Comparison of ENCODE assay signal across 19 mouse cellular contexts in genomic region chr9:116855744-116856143, GRCm38 (mm10).
A peak's percentile ranks its signal among the peaks of the same experiment; 100 is the strongest.
DNase-seq lines count a peak whose midpoint lies in the region; ATAC-seq and TF ChIP-seq lines count a peak whose summit lies in the region.
"Had no signal": no experiment of that assay in that cellular context is flagged by ENCODE, and none has a peak within 500 bp of the region (broad histone marks: within the 10 kb centered on the region; RNA-seq: fewer than 3 reads in every experiment).

No protein-coding gene starts in this region.

- WGBS in lung, embryonic 14.5 days = 47% methylated on average over 3 of the region's 3 CpGs
- 69% methylated on average over 3 of the region's 3 CpGs for WGBS in lung, postnatal 0 days
- WGBS in heart, embryonic 15.5 days = 41% methylated on average over 3 of the region's 3 CpGs
- 58% methylated on average over 3 of the region's 3 CpGs for WGBS in limb, embryonic 13.5 days

- intact Hi-C loops in heart, postnatal 36 days (cut with DNase I) = no loop called here

- H3K9me3 ChIP-seq in lung, embryonic 14.5 days (ENCODE audit: low read depth, low read length) = no peaks in the 10 kb centered on the region
- H3K9me3 ChIP-seq in lung, postnatal 0 days (ENCODE audit: low read length) = no peaks in the 10 kb centered on the region
- no peaks in the 10 kb centered on the region for H3K9me3 ChIP-seq in heart, embryonic 15.5 days (replicated peaks)
- H3K9me3 ChIP-seq in limb, embryonic 13.5 days = no peaks in the 10 kb centered on the region
- H3K9me3 ChIP-seq: embryonic facial prominence, embryonic 13.5 days; liver, embryonic 15.5 days had no signal

- no peaks in the 10 kb centered on the region for H3K4me1 ChIP-seq in lung, embryonic 14.5 days (ENCODE audit: insufficient read depth)
- H3K4me1 ChIP-seq in lung, postnatal 0 days (ENCODE audit: insufficient read depth, low read depth, low read length) = no peaks in the 10 kb centered on the region
- peaks cover 10% of the 10 kb centered on the region for H3K4me1 ChIP-seq in heart, embryonic 15.5 days (replicated peaks)
- peaks cover 7% of the 10 kb centered on the region; the same call in 1 of the 2 replicates for H3K4me1 ChIP-seq in limb, embryonic 13.5 days
- H3K4me1 ChIP-seq: liver, embryonic 15.5 days had no signal

- H3K4me2 ChIP-seq in lung, embryonic 14.5 days = no peak overlapping the region
- H3K4me2 ChIP-seq in lung, postnatal 0 days (replicated peaks; ENCODE audit: low read depth, low read length) = no peak overlapping the region
- no peak overlapping the region for H3K4me2 ChIP-seq in heart, embryonic 15.5 days
- no peak overlapping the region for H3K4me2 ChIP-seq in limb, embryonic 13.5 days (replicated peaks)
- H3K4me2 ChIP-seq: embryonic facial prominence, embryonic 13.5 days; liver, embryonic 15.5 days had no signal

- TF ChIP-seq CTCF in lung, embryonic 14.5 days (IDR thresholded peaks at IDR 0.05; ENCODE audit: low read depth) = no peak
- TF ChIP-seq CTCF in lung, postnatal 0 days (IDR thresholded peaks at IDR 0.05) = no peak

- no peaks in the 10 kb centered on the region for H3K27me3 ChIP-seq in lung, embryonic 14.5 days (ENCODE audit: insufficient read depth, low read length)
- no peaks in the 10 kb centered on the region for H3K27me3 ChIP-seq in lung, postnatal 0 days (replicated peaks; ENCODE audit: insufficient read depth, low read length)
- no peaks in the 10 kb centered on the region for H3K27me3 ChIP-seq in heart, embryonic 15.5 days
- H3K27me3 ChIP-seq in limb, embryonic 13.5 days = no peaks in the 10 kb centered on the region
- H3K27me3 ChIP-seq: CH12.LX; embryonic facial prominence, embryonic 13.5 days; liver, embryonic 15.5 days had no signal

- DNase-seq in heart, adult 11 months = peak; percentile 91
- no peak for DNase-seq in heart, postnatal 36 days
- DNase-seq in lung, embryonic 14.5 days = no peak
- no peak for DNase-seq in lung, postnatal 0 days (ENCODE audit: low spot score)
- DNase-seq: adrenal gland, adult 2 months; cerebellum, postnatal 14 days; forebrain, postnatal 0 days; gastrocnemius, adult 2 months; kidney, adult 9 months; kidney, postnatal 4 days; lung, postnatal 14 days; right cerebral cortex, adult 18-20 months had no signal

- H3K4me3 ChIP-seq in lung, embryonic 14.5 days (ENCODE audit: low read depth, low read length) = no peak overlapping the region
- H3K4me3 ChIP-seq in lung, postnatal 0 days (ENCODE audit: low read depth, low read length) = no peak overlapping the region
- no peak overlapping the region for H3K4me3 ChIP-seq in heart, embryonic 15.5 days
- no peak overlapping the region for H3K4me3 ChIP-seq in limb, embryonic 13.5 days
- H3K4me3 ChIP-seq: embryonic facial prominence, embryonic 13.5 days; gastrocnemius, adult 2 months; liver, embryonic 15.5 days had no signal

- 0 out of 2 replicates have a peak overlapping the region, but pooled peaks have one; percentile 3 for H3K27ac ChIP-seq in lung, embryonic 14.5 days (ENCODE audit: low read depth)
- H3K27ac ChIP-seq in lung, postnatal 0 days (ENCODE audit: low read length) = no peak overlapping the region
- H3K27ac ChIP-seq in heart, embryonic 15.5 days = peak overlapping the region; percentile 45; the same call in 1 of the 2 replicates
- H3K27ac ChIP-seq in limb, embryonic 13.5 days = no peak overlapping the region
- H3K27ac ChIP-seq: embryonic facial prominence, embryonic 13.5 days; gastrocnemius, adult 2 months; liver, embryonic 15.5 days; stomach, postnatal 0 days had no signal

- H3K9ac ChIP-seq in lung, embryonic 14.5 days = no peak overlapping the region
- H3K9ac ChIP-seq in lung, postnatal 0 days (replicated peaks; ENCODE audit: low read depth) = no peak overlapping the region
- H3K9ac ChIP-seq in heart, embryonic 15.5 days = no peak overlapping the region
- H3K9ac ChIP-seq in limb, embryonic 13.5 days = 0 out of 2 replicates have a peak overlapping the region, but pooled peaks have one; percentile 45
- H3K9ac ChIP-seq: embryonic facial prominence, embryonic 13.5 days; forebrain, postnatal 0 days; liver, embryonic 15.5 days had no signal

- H3K36me3 ChIP-seq in lung, embryonic 14.5 days (ENCODE audit: insufficient read depth) = no peaks in the 10 kb centered on the region
- H3K36me3 ChIP-seq in lung, postnatal 0 days (ENCODE audit: insufficient read depth, low read length) = no peaks in the 10 kb centered on the region
- H3K36me3 ChIP-seq in heart, embryonic 15.5 days = no peaks in the 10 kb centered on the region
- H3K36me3 ChIP-seq in limb, embryonic 13.5 days = peaks cover 3% of the 10 kb centered on the region; the same call in 1 of the 2 replicates
- H3K36me3 ChIP-seq: embryonic facial prominence, embryonic 13.5 days; liver, embryonic 15.5 days had no signal

- no peak for TF ChIP-seq EP300 in lung, postnatal 0 days (IDR thresholded peaks at IDR 0.05)

- no peak for ATAC-seq in lung, embryonic 14.5 days (ENCODE audit: insufficient read depth)
- ATAC-seq in lung, postnatal 0 days = no peak
- ATAC-seq in heart, embryonic 15.5 days (replicated peaks; ENCODE audit: insufficient number of reproducible peaks, insufficient read depth, low FRiP score, low read depth) = peak; percentile 50; the same call in 1 of the 2 replicates
- ATAC-seq in limb, embryonic 13.5 days (ENCODE audit: low FRiP score, low read depth) = no peak
- ATAC-seq in megakaryocyte, adult 5-6 weeks (ENCODE audit: poor library complexity, severe bottlenecking) = no peak
- ATAC-seq: forebrain, postnatal 0 days had no signal

Comparison
In these comparisons a context has a peak if more than half of its experiments do, and no peak if none do; other contexts are left out.
1. H3K27ac ChIP-seq: peak in lung, embryonic 14.5 days (single experiment) and heart, embryonic 15.5 days (single experiment); none in lung, postnatal 0 days (single experiment) and limb, embryonic 13.5 days (single experiment).